Mouse (Mus musculus): ENCODE measurements around the gene Gm17019.
"Not testable (repeated sequence)": the region's sequence is repeated elsewhere in the genome, so short reads cannot be mapped to it uniquely, and the experiment has no call there.

- TF ChIP-seq GATA1 (IDR thresholded peaks at IDR 0.05; ENCODE audit: borderline replicate concordance, low read length); FLI1 (IDR thresholded peaks at IDR 0.05; ENCODE audit: low read length): not testable (repeated sequence)
These were observed 42.2 kb downstream of the Gm17019 start for GRCm38 (mm10) chr5:14990375-14991158.

Measured in megakaryocyte, embryonic 14.5 days (primary cell).